Mouse (Mus musculus): ENCODE measurements around the gene Dusp10. TPM values are rescaled to one million over a fixed set of nuclear protein-coding genes. Genes with fewer than 3 reads are reported as not detected.

Gene Dusp10
- total RNA-seq, 2 experiments from 2014 or later: 1.0 to 3.8 TPM

GRCm38 (mm10) chr1:184083166-184083565 lies 70.1 kb downstream of the Dusp10 start:
- no peak for ATAC-seq (replicated peaks; ENCODE audit: low FRiP score, poor library complexity, severe bottlenecking)

- no peak for ATAC-seq (replicated peaks; ENCODE audit: low FRiP score, poor library complexity, severe bottlenecking)
Measured at GRCm38 (mm10) chr1:184084961-184085360, 71.9 kb downstream of the Dusp10 start.

GRCm38 (mm10) chr1:184090515-184090914 lies 77.4 kb downstream of the Dusp10 start:
- ATAC-seq (replicated peaks; ENCODE audit: low FRiP score, poor library complexity, severe bottlenecking): no peak

GRCm38 (mm10) chr1:184094914-184095313 lies 81.8 kb downstream of the Dusp10 start:
- ATAC-seq (replicated peaks; ENCODE audit: low FRiP score, poor library complexity, severe bottlenecking): no peak

- no peak for ATAC-seq (replicated peaks; ENCODE audit: low FRiP score, poor library complexity, severe bottlenecking)
Measured at GRCm38 (mm10) chr1:184100414-184100813, 87.3 kb downstream of the Dusp10 start.

- no peak for ATAC-seq (replicated peaks; ENCODE audit: low FRiP score, poor library complexity, severe bottlenecking)
Measured at GRCm38 (mm10) chr1:184100927-184101749, 88.0 kb downstream of the Dusp10 start.

GRCm38 (mm10) chr1:184101750-184102046 lies 88.6 kb downstream of the Dusp10 start:
- no peak for ATAC-seq (replicated peaks; ENCODE audit: low FRiP score, poor library complexity, severe bottlenecking)

- ATAC-seq (replicated peaks; ENCODE audit: low FRiP score, poor library complexity, severe bottlenecking): no peak
Measured at GRCm38 (mm10) chr1:184106832-184107231, 93.7 kb downstream of the Dusp10 start.

- ATAC-seq (replicated peaks; ENCODE audit: low FRiP score, poor library complexity, severe bottlenecking): no peak
Measured at GRCm38 (mm10) chr1:184107448-184107847, 94.3 kb downstream of the Dusp10 start.

- ATAC-seq (replicated peaks; ENCODE audit: low FRiP score, poor library complexity, severe bottlenecking): no peak
Measured at GRCm38 (mm10) chr1:184108254-184108653, 95.2 kb downstream of the Dusp10 start.

GRCm38 (mm10) chr1:184117586-184117985 lies 104.5 kb downstream of the Dusp10 start:
- ATAC-seq (replicated peaks; ENCODE audit: low FRiP score, poor library complexity, severe bottlenecking): no peak

- ATAC-seq (replicated peaks; ENCODE audit: low FRiP score, poor library complexity, severe bottlenecking): no peak
Measured at GRCm38 (mm10) chr1:184117991-184118390, 104.9 kb downstream of the Dusp10 start.

GRCm38 (mm10) chr1:184118586-184118985 lies 105.5 kb downstream of the Dusp10 start:
- ATAC-seq (replicated peaks; ENCODE audit: low FRiP score, poor library complexity, severe bottlenecking): no peak

Other genes with a start within 250 kb of the Dusp10 start
- gene 1700056E22Rik, start 21.0 kb downstream of the Dusp10 start, total RNA-seq (2015; ENCODE audit: low replicate concordance): not detected in 2 replicates
- 0.51 TPM in 1 of 2 replicates, not detected in the other for gene 1700056E22Rik, start 21.0 kb downstream of the Dusp10 start, total RNA-seq (2017; ENCODE audit: low replicate concordance)